Mouse (Mus musculus) heart, postnatal 36 days (tissue): ENCODE results near the gene Vmn2r110. TPM values are rescaled to one million over a fixed set of nuclear protein-coding genes. Genes with fewer than 3 reads are reported as not detected.

Experiments
- DNase-seq, 2 experiments: peaks; one replicate each; pipeline ENCODE4 v3.0.0; 2021 to 2022
- intact Hi-C: fragments of 180-260 bp; cut with DNase I; formaldehyde crosslinking; loops from one replicate; pipeline ENCODE4 v1.15.1; 2025
- total RNA-seq, 2 experiments: library from RNA; stranded (reverse); gene quantifications; 2 replicates each; pipeline ENCODE4 v1.2.3; 2021

Vmn2r110 gene
- not detected for total RNA-seq

DNA sequence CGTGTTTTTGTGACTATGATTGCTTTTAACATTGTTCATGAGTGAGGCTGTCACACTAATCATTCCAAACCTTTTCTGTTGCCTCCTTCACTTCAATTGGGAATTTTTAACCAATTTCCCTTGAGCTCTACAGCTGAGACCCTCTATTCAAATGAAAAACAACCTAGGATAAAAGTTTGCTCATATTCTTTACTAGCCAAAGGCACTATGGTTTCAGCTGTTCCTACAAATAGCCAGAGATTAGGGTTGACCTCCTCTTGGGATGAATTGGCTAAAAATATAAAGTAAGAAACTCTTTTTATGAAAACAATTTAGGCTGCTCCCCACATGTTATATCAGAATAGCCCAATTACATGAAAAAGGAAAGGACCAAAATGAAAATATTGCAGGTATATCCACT is at the start of gene Vmn2r110:
TSS of gene Vmn2r110 (minus strand) at position 101 of the 400 bp plus-strand sequence.
- intact Hi-C loops: no loop called here
- DNase-seq: no peak

GRCm38 (mm10) chr17:20624777-20625176 is 28.6 kb upstream of the Vmn2r110 start, which contains the start of gene Fpr-rs3:
Gene Fpr-rs3, minus strand, starts transcription at chr17:20624877.
- no peak for DNase-seq
- intact Hi-C loops: no loop called here

GRCm38 (mm10) chr17:20564656-20565055 is 31.6 kb downstream of the Vmn2r110 start, which contains the start of gene Vmn2r109:
Gene Vmn2r109, minus strand, starts transcription at chr17:20564756.
- intact Hi-C loops: no loop called here
- DNase-seq: no peak

Other genes starting within 250 kb of the Vmn2r110 start
- not detected for gene Vmn1r224, start 182.3 kb downstream of the Vmn2r110 start, total RNA-seq
- gene Vmn2r108, start 115.1 kb downstream of the Vmn2r110 start, total RNA-seq: not detected
- not detected for gene Vmn1r225, start 98.3 kb downstream of the Vmn2r110 start, total RNA-seq
- not detected for gene Vmn2r109, start 31.7 kb downstream of the Vmn2r110 start, total RNA-seq
- gene Fpr-rs3, start 28.5 kb upstream of the Vmn2r110 start, total RNA-seq: not detected
- gene Vmn1r226, start 86.4 kb upstream of the Vmn2r110 start, total RNA-seq: not detected
- gene Vmn1r227, start 133.4 kb upstream of the Vmn2r110 start, total RNA-seq: not detected
- not detected for gene Vmn1r228, start 189.7 kb upstream of the Vmn2r110 start, total RNA-seq
- gene Vmn1r229, start 215.1 kb upstream of the Vmn2r110 start, total RNA-seq: not detected
- not detected for gene Vmn1r230, start 244.0 kb upstream of the Vmn2r110 start, total RNA-seq